Mouse (Mus musculus) small intestine, adult 2 months (tissue): ENCODE measurements around the gene Nf1.

Experiments
- CTCF ChIP-seq: fragments of 200-500 bp; IDR thresholded peaks from 2 replicates; pipeline ENCODE4 v1.5.1; 2012; ENCODE audit warnings: low read depth, mild to moderate bottlenecking, control low read depth, inconsistent platforms, low read length, moderate library complexity, mixed read lengths; ENCODE audit not compliant: insufficient replicate concordance, insufficient read length; ENCODE audit errors: extremely low read depth
- POLR2A ChIP-seq: fragments of 200-500 bp; IDR thresholded peaks from 2 replicates; pipeline ENCODE4 v1.6.1; 2012; ENCODE audit warnings: low read depth, mild to moderate bottlenecking, control low read depth, inconsistent platforms, low read length, moderate library complexity

GRCm38 (mm10) chr11:79581257-79581656 is 241.8 kb downstream of the Nf1 start:
- TF ChIP-seq CTCF (no peak), POLR2A (no peak)
